Mouse (Mus musculus) layer of hippocampus, postnatal 14 days (tissue): ENCODE results near the gene Med29. TPM values are rescaled to one million over a fixed set of nuclear protein-coding genes. Genes with fewer than 3 reads are reported as not detected.
"Not testable (repeated sequence)": the region's sequence is repeated elsewhere in the genome, so short reads cannot be mapped to it uniquely, and the experiment has no call there.

Experiments
- DNase-seq, 2 experiments: peaks; one replicate each; pipeline ENCODE4 v3.0.0; 2021 to 2022; ENCODE audit warnings: low spot score in 2 of 2, mixed read lengths in 1 of 2
- total RNA-seq, 2 experiments: library from RNA; stranded (reverse); gene quantifications; 2 replicates each; pipeline ENCODE4 v1.2.3; 2021

The Med29 gene
- total RNA-seq, 2 experiments from 2014 or later: 19.3 to 20.1 TPM

DNA sequence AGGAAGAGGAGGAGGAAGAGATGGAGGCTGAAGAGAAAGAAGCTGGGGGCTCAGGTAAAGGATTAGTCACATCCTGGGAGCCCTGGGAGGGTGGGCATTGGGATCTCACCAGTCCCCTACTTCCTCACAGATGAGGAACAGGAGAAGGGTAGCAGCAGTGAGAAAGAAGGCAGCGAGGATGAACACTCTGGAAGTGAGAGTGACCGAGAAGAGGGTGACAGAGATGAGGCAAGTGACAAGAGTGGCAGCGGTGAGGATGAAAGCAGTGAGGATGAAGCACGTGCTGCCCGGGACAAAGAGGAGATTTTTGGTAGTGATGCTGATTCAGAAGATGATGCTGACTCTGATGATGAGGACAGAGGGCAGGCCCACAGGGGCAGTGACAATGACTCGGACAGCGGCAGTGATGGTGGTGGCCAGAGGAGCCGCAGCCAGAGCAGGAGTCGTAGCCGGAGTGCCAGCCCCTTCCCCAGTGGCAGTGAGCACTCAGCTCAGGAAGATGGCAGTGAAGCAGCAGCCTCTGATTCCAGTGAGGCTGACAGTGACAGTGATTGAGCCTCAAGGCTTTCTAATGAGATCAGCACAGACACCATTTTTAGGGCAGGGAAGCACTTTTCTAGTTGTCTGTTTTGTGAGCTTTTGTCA, 6.3 kb upstream of the Med29 start:
- no peak for DNase-seq

DNA sequence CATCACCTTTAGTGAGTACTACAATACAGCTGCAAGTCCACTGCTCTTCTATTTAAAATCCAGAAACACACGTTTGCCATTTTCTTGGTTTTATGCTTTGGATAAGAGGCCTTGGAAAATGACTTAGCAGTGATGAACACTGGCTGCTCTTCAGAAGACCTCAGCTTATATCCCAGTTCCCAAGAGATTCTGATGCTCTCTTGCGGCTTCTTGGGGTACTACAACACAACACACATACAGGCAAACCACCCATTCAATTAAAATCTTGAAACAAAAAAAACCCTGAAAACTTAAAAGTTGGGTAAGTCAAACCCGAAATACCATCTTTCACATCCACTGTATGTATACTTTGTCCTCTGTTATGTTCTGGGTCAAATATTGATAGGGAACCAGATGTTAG, 5.5 kb upstream of the Med29 start:
- no peak for DNase-seq

DNA sequence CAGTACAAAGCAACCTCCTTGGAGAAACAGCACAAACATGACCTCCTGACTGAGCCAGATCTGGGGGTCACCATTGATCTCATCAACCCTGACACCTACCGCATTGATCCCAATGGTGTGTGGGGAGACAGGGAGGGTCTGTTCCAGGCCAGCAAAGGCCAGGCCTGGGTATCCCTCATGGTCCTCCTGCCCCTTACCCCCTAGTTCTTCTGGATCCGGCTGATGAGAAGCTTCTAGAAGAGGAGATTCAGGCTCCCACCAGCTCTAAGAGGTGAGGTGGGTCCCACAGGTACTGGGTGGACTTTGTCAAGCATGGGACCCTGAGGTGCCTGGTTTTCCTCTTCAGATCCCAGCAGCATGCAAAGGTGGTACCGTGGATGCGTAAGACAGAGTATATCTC, 2.9 kb upstream of the Med29 start:
- DNase-seq: no peak

DNA sequence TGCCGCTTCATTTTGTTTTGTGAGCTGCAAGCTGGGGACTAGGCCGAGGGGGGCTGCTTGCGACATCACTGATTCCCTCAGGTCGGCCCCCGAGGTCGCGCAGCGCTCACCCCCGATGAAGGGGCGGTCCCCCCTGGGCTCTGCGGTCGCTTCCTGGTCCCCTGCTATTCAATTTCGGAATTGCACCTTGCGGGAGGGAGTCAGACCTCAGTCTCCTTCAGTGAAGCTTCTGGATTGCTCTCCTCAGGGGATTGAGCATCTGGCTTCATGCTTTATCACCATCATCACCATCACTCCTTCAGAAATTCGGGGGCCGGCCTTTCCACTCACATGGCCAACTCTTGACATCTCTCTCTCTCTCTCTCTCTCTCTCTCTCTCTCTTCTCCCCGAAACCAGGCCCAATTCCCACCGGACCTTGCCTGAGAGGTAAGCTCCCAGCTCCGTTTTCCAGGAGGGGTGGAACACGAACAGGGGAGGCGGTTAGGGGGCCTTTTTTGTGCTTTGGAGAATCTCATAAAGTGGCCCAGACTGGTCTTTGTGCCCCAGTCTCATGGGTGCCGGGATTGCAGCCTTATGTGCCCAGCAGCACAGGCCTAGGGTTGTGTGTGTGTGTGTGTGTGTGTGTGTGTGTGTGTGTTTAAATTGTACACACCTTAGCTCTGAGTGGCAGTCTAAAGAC, 904 bp upstream of the Med29 start:
- no peak for DNase-seq

DNA sequence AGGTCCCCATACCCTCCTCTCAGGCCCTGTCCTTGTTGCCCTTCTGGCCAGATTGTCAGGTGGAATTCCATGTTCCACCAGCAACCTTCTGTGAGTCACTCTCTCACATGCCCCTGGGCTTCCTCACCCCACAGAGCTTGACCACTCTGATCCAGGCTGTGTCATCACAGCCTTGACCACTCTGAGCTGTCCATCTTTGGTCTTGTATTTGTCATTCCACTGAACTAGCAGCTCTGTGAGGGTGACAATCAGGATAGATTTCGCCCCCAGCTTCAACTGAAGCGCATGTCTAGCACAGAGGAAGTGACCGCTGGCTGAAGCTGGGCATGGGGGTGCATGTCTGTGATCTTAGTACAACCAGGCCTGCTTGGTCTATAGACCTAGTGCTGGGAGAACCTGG, 2.2 kb downstream of the Med29 start:
- DNase-seq: no peak

DNA sequence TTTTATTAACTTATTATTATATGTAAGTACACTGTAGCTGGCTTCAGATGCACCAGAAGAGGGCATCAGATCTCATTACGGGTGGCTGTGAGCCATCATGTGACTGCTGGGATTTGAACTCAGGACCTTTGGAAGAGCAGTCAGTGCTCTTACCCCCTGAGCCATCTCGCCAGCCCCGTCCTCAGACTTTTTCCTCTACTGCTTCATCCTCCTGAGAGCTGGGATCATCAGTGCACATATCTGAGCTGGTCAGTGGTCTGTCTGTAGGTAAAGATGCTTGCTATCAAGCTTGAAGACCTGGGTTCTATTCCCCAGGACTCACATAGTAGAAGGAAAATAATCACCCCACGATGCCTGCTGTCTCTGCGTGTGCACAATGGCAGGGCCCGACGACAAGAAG, 5.1 kb downstream of the Med29 start:
- DNase-seq: not testable (repeated sequence)

DNA sequence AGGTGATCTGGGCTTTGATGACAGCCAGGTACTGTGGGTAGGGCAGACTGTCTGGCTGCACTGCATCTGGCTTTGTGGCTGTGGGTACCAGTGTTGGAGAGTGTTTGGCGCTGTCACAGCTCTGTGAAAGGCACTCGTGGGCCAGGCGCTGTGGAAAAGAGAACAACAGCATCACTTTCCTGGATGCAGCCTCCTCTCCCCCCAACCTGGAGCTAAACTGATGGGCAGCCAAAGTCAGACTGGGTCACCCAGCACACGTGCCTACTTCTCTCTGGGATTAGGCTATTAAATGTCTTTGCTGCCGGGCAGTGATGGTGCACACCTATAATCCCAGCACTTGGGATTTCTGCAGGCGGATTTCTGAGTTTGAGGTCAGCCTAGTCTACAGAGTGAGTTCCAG, 5.6 kb downstream of the Med29 start:
- not testable (repeated sequence) for DNase-seq

DNA sequence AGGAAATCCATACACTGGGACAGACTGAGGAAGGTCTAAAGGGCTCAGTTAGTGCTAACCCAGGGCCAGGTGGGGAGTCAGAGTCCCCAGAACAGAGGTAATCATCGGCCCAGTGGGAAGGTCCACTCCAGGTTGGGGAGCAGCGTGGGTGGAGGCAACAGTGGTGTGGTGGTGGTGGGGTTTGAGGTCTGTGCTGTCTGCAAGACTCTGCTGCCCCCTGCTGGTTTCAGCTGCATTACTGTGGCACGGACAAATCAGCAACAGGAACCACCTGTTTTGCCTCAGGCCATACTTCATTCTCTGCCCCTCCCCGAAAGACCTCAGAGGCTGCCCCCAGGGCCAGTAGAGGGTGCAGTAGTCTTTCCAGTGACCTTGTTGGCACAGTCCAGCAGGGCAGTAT, 6.0 kb downstream of the Med29 start:
- DNase-seq: peak; percentile 71 to 81

DNA sequence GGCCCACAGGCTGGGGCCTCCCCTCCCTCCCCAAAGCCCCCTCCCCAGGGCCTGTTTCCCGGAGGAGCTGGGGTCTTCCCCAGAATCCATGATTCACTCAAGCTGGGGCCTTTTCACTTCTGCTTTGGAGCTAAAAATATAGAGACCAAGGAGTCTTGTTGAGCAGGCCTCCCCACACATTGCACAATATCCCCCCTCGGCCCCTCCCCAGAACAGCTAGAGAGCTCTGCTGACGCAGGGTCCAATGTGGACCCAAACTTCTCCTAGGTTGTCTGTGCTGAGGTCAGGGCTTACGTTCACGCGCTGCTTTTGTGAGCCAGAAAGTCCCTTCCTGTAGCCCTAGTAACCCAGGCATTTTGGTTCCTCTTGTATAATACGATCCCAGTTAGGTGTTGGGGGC, 6.5 kb downstream of the Med29 start:
- DNase-seq: no peak

DNA sequence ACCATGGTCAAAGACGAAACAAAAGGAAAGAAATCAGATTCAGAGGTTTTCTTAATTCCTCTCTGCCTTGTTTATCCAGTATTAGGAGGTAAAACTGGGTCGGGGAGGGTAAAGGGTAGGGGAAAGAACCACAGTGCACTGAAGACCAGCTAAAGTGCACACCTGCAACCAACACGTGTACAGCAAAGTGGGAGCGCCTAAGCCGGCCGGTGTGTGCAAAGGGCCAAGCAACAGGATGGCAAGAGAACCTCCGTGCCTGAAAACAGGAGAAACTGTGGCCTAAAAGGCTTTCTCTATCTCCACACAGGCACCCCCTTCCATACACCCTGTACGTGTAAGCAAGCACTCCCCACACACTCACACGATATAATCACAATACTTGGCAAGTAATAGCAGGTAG, 7.3 kb downstream of the Med29 start:
- no peak for DNase-seq

DNA sequence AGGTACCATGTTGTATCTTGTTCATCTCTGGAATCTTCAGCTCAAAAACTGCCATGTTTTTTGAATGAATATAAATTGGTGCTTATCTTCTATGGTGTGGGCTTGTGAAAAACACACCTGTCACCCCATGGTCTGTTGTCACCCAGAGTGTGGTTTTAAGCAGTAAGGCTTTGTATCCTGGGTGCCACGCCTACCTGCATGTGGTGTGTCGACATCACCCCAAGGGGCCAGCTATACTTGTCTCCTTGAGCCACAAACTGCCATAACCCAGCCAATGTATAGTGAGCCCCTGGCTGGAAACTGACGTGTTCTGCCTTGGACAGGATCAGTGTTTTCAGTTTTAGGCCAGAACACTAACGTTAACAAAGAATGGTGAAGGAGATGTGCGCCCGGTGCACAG, 8.3 kb downstream of the Med29 start:
- no peak for DNase-seq

DNA sequence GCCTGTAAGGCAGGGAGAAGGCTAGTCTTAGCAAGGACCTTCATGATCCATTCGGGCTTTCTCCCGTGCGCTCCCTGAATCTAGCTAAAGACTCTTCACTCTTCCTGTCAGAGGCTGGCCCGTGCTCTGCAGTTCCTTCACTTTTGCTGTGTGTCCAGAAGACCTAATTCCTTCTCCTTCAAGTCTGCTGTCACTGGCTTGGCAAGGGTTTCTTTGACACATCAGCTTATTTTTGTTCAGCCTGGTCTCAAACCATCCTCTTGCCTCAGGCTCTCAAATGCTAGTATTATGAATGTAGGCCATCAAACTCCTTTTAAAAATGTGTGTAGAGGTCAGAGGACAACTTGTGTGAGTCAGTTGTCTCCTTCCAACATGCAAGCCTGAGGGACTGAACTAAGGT, 8.9 kb downstream of the Med29 start:
- DNase-seq: no peak

DNA sequence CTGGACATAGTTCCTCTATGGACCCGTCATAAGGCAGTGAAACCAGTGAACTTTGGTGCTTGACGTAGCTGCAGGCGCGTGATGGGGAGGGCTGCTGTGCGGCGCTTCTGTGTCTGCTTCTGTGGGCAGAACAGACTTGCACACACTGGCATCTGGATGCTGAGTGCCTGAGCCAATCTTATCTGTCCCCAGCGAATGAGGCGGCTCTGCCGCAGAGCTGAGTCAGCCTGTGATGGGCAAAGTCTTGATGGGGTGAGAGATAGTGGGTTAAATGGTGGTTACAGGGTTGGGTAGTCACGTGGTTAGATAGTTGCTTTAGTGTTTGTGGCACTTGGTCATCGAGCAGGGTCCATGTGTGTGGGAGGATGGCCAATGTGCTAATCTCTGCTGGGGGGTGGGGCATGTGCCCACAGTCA, 9.5 kb downstream of the Med29 start:
- peak in 1 of 2 experiments; percentile 65 for DNase-seq

DNA sequence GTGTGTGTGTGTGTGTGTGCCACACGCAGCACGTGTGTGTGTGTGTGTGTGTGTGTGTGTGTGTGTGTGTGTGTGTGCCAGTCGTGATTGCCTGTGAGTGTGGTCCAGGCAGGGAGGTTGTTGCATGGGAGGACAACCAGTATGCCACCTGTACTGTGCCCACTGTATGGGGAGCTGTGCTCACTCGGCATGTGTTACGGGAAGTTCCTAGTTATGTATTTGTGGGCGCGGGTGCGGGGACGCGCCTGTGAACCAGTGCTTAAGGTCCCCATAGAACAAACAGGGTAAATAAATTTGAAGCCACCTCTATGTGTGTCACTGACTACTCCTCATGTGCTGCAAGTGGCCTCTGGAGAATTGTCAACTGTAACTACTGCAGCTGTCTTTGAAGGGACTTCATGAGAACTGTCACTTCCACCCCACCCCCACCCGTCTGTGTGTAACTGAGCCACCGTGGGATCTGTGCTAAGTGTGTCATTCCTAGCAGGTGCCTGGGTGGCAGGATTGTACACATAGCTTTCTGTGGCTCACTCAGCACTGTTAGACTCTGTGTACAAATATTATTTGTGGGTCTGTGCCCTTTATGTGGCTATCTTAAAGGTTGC, 10.1 kb downstream of the Med29 start:
- no peak for DNase-seq

DNA sequence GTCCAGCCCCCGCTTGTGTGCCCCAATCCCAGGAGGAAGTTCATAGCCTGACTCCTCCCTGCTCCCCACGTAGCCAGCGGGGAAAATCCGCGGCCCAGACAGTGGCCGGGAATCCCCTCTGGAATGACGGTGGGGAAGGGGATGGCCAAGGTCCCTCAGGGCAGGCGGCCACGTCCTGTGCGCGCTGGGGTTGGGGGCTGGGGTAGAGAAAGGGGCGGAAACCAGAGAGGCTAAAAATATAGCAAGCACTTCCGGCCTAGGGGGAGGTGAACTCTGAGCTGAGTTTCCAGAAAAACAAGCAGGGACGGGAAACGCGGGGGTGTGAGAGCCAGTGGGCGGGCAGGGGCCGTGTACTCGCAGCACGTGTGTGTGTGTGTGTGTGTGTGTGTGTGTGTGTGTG, 10.6 kb downstream of the Med29 start:
- peak in 1 of 2 experiments; percentile 29 for DNase-seq

DNA sequence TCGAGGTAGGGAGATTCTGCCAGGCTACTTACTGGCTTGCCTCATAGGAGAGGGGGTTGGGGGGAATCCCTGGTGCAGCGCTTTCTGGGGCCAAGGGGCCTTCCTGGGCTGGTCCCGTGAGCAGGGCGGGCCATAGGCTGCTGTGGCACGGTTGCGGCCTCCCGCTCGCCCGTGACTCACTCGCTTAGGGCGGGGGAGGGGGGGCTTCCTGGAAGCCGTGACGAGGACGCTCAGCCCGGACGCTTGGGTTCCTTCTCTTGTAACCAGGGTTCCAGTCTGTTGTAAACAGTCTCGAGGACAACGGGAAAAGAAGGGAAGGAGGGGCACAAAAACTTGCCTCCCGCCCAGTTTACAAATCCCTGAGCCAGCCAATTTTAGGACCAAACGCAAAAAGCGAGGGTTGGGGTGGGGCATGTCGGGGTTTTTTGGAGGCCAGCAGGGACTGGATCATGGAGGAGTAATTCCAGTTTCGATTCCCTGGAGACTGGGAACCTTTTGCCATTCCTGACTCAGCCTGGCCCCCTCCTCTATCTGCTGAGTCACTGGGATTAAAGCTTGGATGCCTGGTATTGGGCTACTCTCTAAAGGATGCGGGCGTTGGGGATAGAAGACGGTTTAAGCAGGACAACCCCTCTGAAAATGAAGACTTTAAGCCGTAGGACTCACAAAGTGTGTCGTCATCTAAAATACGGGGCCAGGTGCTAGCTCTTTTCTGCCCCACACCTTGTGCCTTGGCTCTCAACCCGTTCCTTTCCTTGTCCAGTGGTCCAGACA, 11.3 kb downstream of the Med29 start:
- DNase-seq: no peak

DNA sequence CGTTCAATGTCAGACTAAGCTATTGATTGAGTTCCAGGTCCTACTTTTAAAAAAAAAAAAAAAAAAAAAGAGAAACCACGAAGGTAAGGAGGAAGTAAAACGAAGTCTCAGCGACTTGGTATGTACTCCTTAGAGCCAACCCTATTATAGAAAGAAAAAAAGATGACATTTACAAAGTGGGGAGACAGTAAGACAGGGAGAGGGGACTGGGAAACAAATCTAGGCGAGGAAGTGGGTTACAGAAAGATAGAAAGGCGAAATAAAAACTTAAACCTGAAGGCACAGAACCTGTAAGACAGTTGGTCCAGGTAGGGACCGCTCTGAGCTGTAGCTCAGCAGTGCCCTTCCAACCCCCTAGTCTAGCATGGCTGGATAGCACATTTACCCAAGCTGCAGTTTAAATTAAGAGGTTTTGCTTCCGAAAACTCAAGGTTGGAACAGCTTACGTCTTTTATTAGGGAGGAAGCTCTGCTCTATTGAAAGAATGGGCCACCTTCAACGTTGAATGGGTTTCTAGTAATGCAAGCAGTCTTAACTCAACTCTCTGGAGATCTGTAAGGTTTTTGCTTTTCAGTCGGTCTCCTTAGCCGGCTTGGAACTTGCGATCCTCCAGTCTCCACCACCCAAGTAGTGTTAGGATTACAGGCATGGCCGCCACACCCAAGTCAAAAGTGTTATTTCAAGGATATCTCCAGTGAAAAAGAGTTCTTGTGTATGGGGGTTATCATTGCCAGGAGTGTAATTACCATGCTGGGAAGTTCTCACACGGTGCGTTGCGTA, 12.1 kb downstream of the Med29 start, which contains the start of gene Zfp36:
Gene Zfp36, minus strand, starts transcription at position 17 of the 780 bp plus-strand sequence.
- no peak for DNase-seq

DNA sequence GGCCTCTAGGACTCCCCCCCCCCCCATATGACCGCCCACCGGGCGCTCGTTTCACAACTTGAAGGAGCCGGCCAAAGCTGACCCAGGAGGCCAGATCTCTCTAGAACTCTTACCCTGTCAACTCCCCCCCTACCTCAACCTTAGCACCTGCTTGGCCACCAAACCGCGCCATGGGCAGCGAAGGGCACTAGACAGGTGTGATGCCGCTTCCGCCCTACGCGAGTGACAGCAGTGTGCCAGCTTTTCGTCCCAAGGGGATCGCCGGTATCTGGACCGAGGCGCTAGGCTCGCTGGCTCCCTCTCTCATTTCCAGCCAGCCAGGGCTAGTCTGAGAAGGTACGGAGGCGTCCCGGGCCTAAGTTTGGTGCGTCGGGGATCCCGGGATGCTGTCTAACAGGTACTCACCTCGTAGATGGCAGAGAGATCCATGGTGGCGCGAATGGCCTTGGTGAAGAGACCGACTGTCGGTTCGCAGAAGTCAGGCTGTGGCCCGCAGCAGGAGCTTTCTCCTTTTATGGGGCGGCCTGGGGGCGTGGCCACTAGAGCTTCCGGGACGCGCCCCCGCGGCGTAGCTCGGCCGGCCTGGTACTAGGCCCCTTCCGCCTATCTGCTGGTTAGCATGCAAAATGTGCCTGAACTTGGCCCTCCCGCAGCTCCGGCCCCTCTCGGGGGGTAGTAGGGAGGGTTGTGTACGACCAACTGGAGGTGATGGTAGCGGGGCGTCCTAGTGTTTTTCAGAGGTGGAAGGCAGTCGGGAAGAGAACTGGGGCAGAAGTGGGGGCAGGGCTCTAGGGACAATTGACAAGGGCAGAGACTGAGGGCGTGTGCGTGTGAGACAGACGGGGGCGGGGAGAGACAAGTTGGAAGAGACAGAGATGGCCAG, 13.5 kb downstream of the Med29 start:
- peak; percentile 81 to 83 for DNase-seq

DNA sequence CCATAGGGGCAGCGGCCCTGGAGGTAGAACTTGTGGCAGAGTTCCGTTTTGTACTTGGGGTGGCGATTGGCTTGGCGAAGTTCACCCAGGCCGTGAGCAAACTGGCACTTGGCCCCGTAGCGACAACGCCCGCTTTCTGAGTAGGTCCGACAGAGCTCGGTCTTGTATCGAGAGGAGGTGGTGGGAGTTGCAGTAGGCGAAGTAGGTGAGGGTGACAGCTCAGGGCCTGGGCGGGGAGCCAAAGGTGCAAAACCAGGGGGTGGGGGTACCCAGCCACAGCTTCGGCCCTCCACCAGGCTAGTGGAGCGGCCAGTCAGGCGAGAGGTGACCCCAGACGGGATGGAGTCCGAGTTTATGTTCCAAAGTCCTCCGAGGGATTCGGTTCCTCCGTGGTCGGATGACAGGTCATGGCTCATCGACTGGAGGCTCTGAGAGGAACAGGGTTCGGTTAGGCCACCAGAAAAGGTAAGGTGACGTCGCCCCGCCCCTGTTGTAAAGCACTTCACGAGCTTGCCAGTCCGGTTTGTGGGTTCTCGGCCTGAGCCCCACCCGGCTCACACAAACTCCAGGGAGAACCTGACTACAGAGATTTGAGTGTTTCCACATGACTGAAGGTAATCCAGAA, 14.3 kb downstream of the Med29 start:
- DNase-seq: no peak
